Mouse (Mus musculus) neural tube, embryonic 14.5 days (tissue): ENCODE data around the gene Lpo. TPM values are rescaled to one million over a fixed set of nuclear protein-coding genes. Genes with fewer than 3 reads are reported as not detected.

Experiments
- ATAC-seq: fragments of 200-750 bp; cut with Nextera tagmentation; 2 replicates; pipeline ENCODE4 v1.8.0; 2017; ENCODE audit warnings: low read depth, mild to moderate bottlenecking, moderate TSS enrichment, moderate library complexity
- H3K27ac ChIP-seq: fragments of 300-500 bp; sonication (generic); 2 replicates; pipeline ENCODE4 v1.5.1; 2014; ENCODE audit warnings: low read depth, mild to moderate bottlenecking, control low read depth, low read length, moderate library complexity, mixed read lengths
- H3K27me3 ChIP-seq: fragments of 300-500 bp; sonication (generic); 2 replicates; pipeline ENCODE4 v1.6.1; 2014; ENCODE audit warnings: low read length; ENCODE audit not compliant: control insufficient read depth, insufficient read depth
- H3K36me3 ChIP-seq: fragments of 300-500 bp; sonication (generic); 2 replicates; pipeline ENCODE4 v1.6.1; 2014; ENCODE audit warnings: low read length, mixed read lengths; ENCODE audit not compliant: control insufficient read depth, insufficient read depth
- H3K4me1 ChIP-seq: fragments of 300-500 bp; sonication (generic); 2 replicates; pipeline ENCODE4 v1.6.1; 2014; ENCODE audit warnings: low read length; ENCODE audit not compliant: control insufficient read depth, insufficient read depth
- H3K4me2 ChIP-seq: fragments of 300-500 bp; sonication (generic); 2 replicates; pipeline ENCODE4 v1.6.1; 2014; ENCODE audit warnings: mild to moderate bottlenecking, low read depth, low read length, control low read depth
- H3K4me3 ChIP-seq: fragments of 300-500 bp; sonication (generic); 2 replicates; pipeline ENCODE4 v1.5.1; 2014; ENCODE audit warnings: low read depth, low read length, control low read depth, mixed read lengths
- H3K9ac ChIP-seq: fragments of 300-500 bp; sonication (generic); replicated peaks from 2 replicates; pipeline ENCODE4 v1.6.1; 2014; ENCODE audit warnings: low read depth, mild to moderate bottlenecking, control low read depth, low read length, mixed read lengths
- H3K9me3 ChIP-seq: fragments of 300-500 bp; sonication (generic); 2 replicates; pipeline ENCODE4 v1.6.1; 2016; ENCODE audit warnings: low read length; ENCODE audit not compliant: control insufficient read depth
- WGBS: fragments of 180-500 bp; shearing (Covaris S2); extraction: QIAGEN DNeasy Blood & Tissue Kit; methylation state at CpG from one replicate; pipeline ENCODE4 v1.1.7; 2014; 5-methylcytosine and 5-hydroxymethylcytosine counted together
- polyA plus RNA-seq: library from polyadenylated mRNA; unstranded; fragments of >200 nt; fragmentation: Nextera tagmentation; extraction: Ambion mirVana; gene quantifications from 2 replicates; pipeline ENCODE4 v1.2.1, GENCODE M21; 2014

The Lpo gene
- polyA plus RNA-seq, 1 experiment from 2014 or later, result 1.3 TPM

DNA sequence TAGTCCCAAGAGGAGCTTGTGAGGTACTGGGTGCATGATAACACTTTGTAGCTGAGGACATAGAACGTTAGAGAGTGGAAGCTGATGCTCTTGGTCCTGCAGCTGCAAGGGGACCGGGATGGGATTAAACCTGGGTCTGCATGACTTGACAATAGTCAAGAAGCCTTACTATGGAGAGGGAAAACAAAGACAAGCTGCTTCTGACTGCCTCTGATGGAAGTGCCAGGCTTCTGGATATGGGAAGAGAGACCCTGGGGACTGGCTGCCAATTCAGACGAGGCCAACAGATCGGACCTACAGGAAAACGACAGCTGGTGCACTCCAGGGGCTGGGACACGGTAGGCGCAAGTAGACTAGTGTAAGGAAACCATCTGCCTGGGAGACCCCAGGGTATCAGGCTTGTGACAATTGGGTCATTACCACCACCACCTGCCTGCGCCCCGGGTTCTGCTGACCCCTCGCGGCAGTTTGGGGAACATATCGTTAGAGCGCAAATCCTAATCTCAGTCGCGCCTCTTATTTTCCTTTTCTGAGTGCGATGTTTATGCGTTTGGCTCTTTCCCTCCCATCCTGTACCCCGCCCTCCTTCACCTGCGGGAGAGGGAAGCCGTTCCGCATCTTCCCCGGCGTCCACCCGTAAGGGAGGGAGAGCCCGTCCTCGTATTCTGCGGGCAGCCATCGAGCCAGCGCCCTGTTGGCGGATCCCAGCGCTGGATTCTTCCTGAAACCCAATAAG lies 11.2 kb downstream of the Lpo start:
- no peak overlapping the region for H3K27ac ChIP-seq
- WGBS, result 2% methylated on average over 30 of the region's 31 CpGs

DNA sequence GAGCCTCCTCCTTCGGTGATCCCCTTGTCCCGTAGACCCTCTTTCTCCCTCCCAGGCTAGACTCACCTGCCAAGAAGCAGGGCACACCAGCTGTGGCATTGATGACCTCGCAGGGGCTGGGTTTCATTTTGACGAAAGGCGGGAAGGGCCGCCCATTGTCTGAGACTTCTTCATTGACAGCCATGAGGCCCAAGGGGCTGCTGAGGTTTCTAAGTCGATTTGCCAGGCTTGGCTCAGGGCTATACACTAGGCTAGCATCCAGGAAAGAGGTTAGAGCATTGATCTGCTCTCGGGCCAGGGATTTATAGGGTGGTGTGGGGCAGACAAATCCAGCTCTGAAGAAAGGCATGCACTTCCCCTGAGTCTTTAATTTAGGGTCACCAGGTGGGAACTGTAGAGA lies 13.3 kb downstream of the Lpo start:
- WGBS, result 58% methylated on average over 8 of the region's 8 CpGs
- no peak overlapping the region for H3K4me3 ChIP-seq
- H3K9me3 ChIP-seq, result no peaks in the 10 kb centered on the region
- H3K4me2 ChIP-seq, result no peak overlapping the region
- no peaks in the 10 kb centered on the region for H3K36me3 ChIP-seq
- no peaks in the 10 kb centered on the region for H3K27me3 ChIP-seq
- no peak overlapping the region for H3K9ac ChIP-seq
- H3K27ac ChIP-seq, result no peak overlapping the region
- no peak for ATAC-seq
- no peaks in the 10 kb centered on the region for H3K4me1 ChIP-seq

More for the DNA sequence above, 11.2 kb downstream of the Lpo start:
- Histone ChIP-seq H3K4me3 (peak overlapping the region; percentile 26), H3K4me1 (no peaks in the 10 kb centered on the region), H3K4me2 (peak overlapping the region; percentile 52), H3K9ac (peak overlapping the region; percentile 34; the same call in 1 of the 2 replicates), H3K27me3 (no peaks in the 10 kb centered on the region), H3K36me3 (no peaks in the 10 kb centered on the region), H3K9me3 (no peaks in the 10 kb centered on the region)
- peak; percentile 85 for ATAC-seq

DNA sequence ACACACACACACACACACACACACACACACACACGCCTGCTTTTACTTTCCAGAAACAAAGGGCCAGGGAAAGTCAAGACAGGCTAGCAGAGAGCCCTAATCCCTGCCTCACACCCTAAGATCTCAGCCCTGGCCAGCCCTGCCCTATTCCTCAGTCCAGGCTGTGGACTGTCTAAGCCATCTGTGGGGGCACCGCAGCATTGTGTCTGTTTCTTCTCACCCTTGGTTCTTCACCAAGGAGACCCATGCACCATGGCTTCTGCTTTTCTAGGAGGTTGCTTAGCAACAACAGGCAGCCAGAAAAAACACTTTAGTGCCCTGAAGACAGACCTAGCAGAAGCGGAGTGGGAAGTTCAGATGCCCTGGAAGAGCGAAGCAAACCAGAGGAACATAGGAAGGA lies 16.7 kb downstream of the Lpo start:
- Histone ChIP-seq H3K9me3 (no peaks in the 10 kb centered on the region), H3K4me3 (no peak overlapping the region), H3K4me1 (no peaks in the 10 kb centered on the region), H3K4me2 (no peak overlapping the region), H3K27ac (no peak overlapping the region), H3K27me3 (no peaks in the 10 kb centered on the region), H3K9ac (no peak overlapping the region), H3K36me3 (no peaks in the 10 kb centered on the region)
- 49% methylated on average over 4 of the region's 4 CpGs for WGBS
- ATAC-seq, result no peak

DNA sequence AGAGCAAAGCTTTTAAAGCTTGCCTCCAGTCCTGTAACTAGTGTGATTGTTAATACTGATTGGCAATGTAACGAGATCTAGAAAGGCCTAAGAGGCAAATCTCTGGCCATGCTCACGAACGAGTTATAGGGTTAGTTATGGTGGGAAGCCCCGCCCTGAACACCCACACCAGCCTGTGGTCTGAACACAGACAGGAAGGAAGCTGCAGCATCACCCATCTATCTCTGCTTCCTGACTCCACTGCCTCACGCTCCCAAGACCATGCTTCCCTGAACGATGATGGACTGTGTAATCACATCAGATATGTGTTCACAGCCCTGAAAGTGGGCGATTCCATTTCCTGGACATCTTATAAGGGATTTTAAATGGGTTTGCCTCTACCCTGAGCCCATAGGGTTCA lies 19.9 kb downstream of the Lpo start:
- 89% methylated on average over 7 of the region's 7 CpGs for WGBS
- no peak for ATAC-seq

DNA sequence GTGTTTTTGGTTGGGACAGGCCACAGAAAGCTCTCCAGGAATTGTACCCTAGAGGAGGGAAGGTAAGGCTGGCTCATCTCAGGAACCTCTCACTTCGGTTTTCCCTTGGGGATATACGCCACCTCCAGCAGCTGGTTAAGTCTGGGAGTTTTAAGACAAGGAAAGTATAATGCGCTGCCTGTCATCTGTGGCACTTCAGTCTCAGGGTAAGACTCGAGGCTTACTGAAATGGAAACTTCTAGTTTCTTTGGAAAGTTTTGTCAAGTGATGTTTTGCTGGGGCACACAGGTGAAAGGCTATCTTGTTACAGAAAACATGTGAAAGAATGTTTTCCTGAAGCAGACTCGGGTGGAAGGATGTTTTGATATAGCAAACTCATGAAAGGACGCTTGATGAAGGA lies 20.7 kb downstream of the Lpo start:
- ATAC-seq, result no peak
- WGBS, result 91% methylated on average over 6 of the region's 6 CpGs
- no peak overlapping the region for H3K27ac ChIP-seq
- no peaks in the 10 kb centered on the region for H3K4me1 ChIP-seq
- no peaks in the 10 kb centered on the region for H3K36me3 ChIP-seq
- H3K4me2 ChIP-seq, result no peak overlapping the region
- H3K9ac ChIP-seq, result no peak overlapping the region
- H3K9me3 ChIP-seq, result no peaks in the 10 kb centered on the region
- H3K4me3 ChIP-seq, result no peak overlapping the region
- H3K27me3 ChIP-seq, result no peaks in the 10 kb centered on the region

More for the DNA sequence above, 19.9 kb downstream of the Lpo start:
- Histone ChIP-seq H3K4me2 (no peak overlapping the region), H3K9ac (no peak overlapping the region), H3K27ac (no peak overlapping the region), H3K9me3 (no peaks in the 10 kb centered on the region), H3K4me1 (no peaks in the 10 kb centered on the region), H3K4me3 (no peak overlapping the region), H3K36me3 (no peaks in the 10 kb centered on the region), H3K27me3 (no peaks in the 10 kb centered on the region)

DNA sequence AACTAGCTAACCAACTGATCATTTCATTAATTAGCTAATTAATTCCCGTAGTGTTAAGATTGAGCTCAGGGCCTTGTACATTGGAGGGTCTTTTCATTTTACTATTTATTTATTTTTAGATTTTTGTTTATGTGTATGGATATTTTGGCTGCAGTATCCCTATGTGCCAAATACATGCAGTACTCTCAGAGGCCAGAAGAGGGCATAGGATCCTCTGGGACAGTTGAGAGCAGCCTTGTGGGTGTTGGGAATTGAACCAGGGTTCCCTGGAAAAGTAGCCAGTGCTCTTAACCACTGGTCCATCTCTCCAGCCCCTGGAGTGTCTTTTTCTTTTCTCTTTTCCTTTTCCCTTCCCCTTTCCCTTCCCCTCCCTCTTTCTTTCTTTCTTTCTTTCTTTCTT lies 22.6 kb downstream of the Lpo start:
- 55% methylated on average over 1 of the region's 1 CpGs for WGBS

GRCm38 (mm10) chr11:87802621-87803020 lies 25.5 kb downstream of the Lpo start:
- Histone ChIP-seq H3K4me3 (no peak overlapping the region), H3K27me3 (no peaks in the 10 kb centered on the region), H3K9ac (no peak overlapping the region), H3K36me3 (no peaks in the 10 kb centered on the region), H3K4me2 (no peak overlapping the region), H3K27ac (no peak overlapping the region), H3K9me3 (no peaks in the 10 kb centered on the region), H3K4me1 (no peaks in the 10 kb centered on the region)
- WGBS, result 46% methylated on average over 14 of the region's 14 CpGs
- no peak for ATAC-seq

More for the DNA sequence above, 22.6 kb downstream of the Lpo start:
- ATAC-seq, result no peak
- H3K36me3 ChIP-seq, result no peaks in the 10 kb centered on the region
- H3K9me3 ChIP-seq, result no peaks in the 10 kb centered on the region
- H3K4me1 ChIP-seq, result no peaks in the 10 kb centered on the region
- H3K9ac ChIP-seq, result no peak overlapping the region
- H3K4me2 ChIP-seq, result no peak overlapping the region
- H3K4me3 ChIP-seq, result no peak overlapping the region
- H3K27me3 ChIP-seq, result no peaks in the 10 kb centered on the region
- H3K27ac ChIP-seq, result no peak overlapping the region

DNA sequence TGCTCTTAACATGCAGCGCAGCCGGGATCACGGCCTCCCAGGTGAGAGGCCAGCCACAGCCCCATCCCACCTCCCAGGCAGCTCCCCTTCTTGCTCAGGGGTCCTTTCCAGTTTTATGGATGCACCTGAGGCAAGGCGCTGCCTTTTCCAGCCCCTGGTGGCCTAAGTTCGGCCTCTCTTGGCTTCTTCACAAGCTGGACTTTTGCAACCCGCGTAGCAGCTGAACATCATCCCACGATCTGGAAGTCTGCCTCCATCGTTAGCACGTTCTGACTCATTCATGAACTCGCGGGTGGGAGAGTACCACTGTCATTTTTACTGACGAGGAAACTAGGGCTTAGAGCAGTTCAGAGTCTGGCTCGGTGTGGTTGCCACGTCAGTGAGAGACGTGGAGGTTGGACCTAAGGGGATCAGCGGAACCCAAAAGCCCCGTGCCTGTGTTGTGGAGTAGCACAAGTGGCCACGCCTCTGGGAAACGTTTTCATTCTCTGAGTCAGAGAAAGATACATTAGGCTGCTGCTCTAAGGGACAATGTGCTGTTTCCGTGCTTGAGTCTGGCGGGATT lies 26.3 kb downstream of the Lpo start:
- Histone ChIP-seq H3K9me3 (no peaks in the 10 kb centered on the region), H3K4me2 (no peak overlapping the region), H3K27ac (no peak overlapping the region), H3K4me3 (no peak overlapping the region), H3K9ac (no peak overlapping the region), H3K36me3 (no peaks in the 10 kb centered on the region), H3K4me1 (no peaks in the 10 kb centered on the region), H3K27me3 (no peaks in the 10 kb centered on the region)
- no peak for ATAC-seq
- 87% methylated on average over 22 of the region's 22 CpGs for WGBS

DNA sequence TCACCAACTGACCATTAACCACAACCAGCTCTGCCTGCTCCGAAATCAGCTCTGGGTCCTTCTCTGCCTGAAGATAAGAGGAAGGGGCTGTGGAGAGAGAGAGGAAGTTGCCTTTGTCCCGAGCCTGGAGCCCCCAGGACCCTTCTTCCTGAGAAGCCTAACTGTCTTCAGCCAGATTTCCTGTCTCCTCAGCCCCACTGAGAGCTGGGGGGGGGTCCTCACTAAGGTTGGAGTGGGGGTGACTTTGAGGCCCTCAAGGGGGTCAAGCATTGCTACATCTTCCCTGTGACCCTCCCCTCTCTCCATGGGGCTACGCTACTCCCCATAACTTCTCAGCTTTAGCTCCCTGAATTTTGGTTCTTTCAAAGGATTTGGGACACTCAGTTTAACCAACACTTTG lies 34.6 kb downstream of the Lpo start, which contains the start of gene Mpo:
TSS of gene Mpo (plus strand) at position 122 of the 400 bp plus-strand sequence.
- WGBS, result 68% methylated on average over 3 of the region's 3 CpGs
- H3K4me2 ChIP-seq, result no peak within 1 kb of the TSS
- no peak for ATAC-seq

More for the DNA sequence above, 34.6 kb downstream of the Lpo start, which contains the start of gene Mpo:
- H3K27ac ChIP-seq, result no peak within 1 kb of the TSS
- H3K4me1 ChIP-seq, result no peaks in the 10 kb centered on the region
- H3K9ac ChIP-seq, result no peak within 1 kb of the TSS
- H3K9me3 ChIP-seq, result no peaks in the 10 kb centered on the region
- no peaks in the 10 kb centered on the region for H3K27me3 ChIP-seq
- no peak within 1 kb of the TSS for H3K4me3 ChIP-seq
- H3K36me3 ChIP-seq, result no peaks in the 10 kb centered on the region
